Mouse (Mus musculus) embryonic fibroblast, embryonic 13.5 days (primary cell): ENCODE data around the gene Gm47985.

Experiments used
- CTCF ChIP-seq: IDR thresholded peaks from 2 replicates; pipeline ENCODE4 v1.5.1; 2011; ENCODE audit warnings: mild to moderate bottlenecking, control low read depth, low read length, moderate library complexity, borderline replicate concordance; ENCODE audit not compliant: insufficient read depth
- POLR2A ChIP-seq: IDR thresholded peaks from 2 replicates; pipeline ENCODE4 v1.6.1; 2011; ENCODE audit warnings: low read depth, mild to moderate bottlenecking, control low read depth, low read length, moderate library complexity

GRCm38 (mm10) chr1:151233756-151234155 lies 51.4 kb downstream of the Gm47985 start:
- TF ChIP-seq POLR2A (no peak), CTCF (no peak)
